Mouse (Mus musculus) heart, postnatal 0 days (tissue): ENCODE measurements around the gene Retnla. TPM values are rescaled to one million over a fixed set of nuclear protein-coding genes. Genes with fewer than 3 reads are reported as not detected.

Experiments
- ATAC-seq: fragments of 200-750 bp; cut with Nextera tagmentation; 2 replicates; pipeline ENCODE4 v1.8.0; 2017; ENCODE audit warnings: low read depth, moderate number of reproducible peaks, moderate library complexity; ENCODE audit not compliant: insufficient read depth
- DNase-seq: peaks from one replicate; pipeline ENCODE4 v3.0.0-alpha.2; 2016; ENCODE audit warnings: low spot score
- H3K27ac ChIP-seq: fragments of 300-500 bp; sonication (generic); 2 replicates; pipeline ENCODE4 v1.5.1; 2014; ENCODE audit warnings: low read depth, mild to moderate bottlenecking
- H3K27me3 ChIP-seq: fragments of 300-500 bp; sonication (generic); 2 replicates; pipeline ENCODE4 v1.6.1; 2014; ENCODE audit warnings: low read length, mixed read lengths; ENCODE audit not compliant: control insufficient read depth, insufficient read depth
- H3K36me3 ChIP-seq: fragments of 300-500 bp; sonication (generic); replicated peaks from 2 replicates; pipeline ENCODE4 v1.6.1; 2014; ENCODE audit warnings: low read length, mixed read lengths; ENCODE audit not compliant: control insufficient read depth, insufficient read depth
- H3K4me1 ChIP-seq: fragments of 300-500 bp; sonication (generic); 2 replicates; pipeline ENCODE4 v1.6.1; 2014; ENCODE audit warnings: antibody characterized with exemption; ENCODE audit not compliant: control insufficient read depth, insufficient read depth
- H3K4me2 ChIP-seq: fragments of 300-500 bp; sonication (generic); 2 replicates; pipeline ENCODE4 v1.6.1; 2014; ENCODE audit warnings: low read depth, mild to moderate bottlenecking, low read length, moderate library complexity
- H3K4me3 ChIP-seq: fragments of 300-500 bp; sonication (generic); 2 replicates; pipeline ENCODE4 v1.5.1; 2014; ENCODE audit warnings: low read depth, low read length
- H3K9ac ChIP-seq: fragments of 300-500 bp; sonication (generic); replicated peaks from 2 replicates; pipeline ENCODE4 v1.6.1; 2014; ENCODE audit warnings: low read depth, low read length, mixed read lengths
- H3K9me3 ChIP-seq: fragments of 300-500 bp; sonication (generic); replicated peaks from 2 replicates; pipeline ENCODE4 v1.6.1; 2016; ENCODE audit warnings: low read length; ENCODE audit not compliant: control insufficient read depth
- CTCF ChIP-seq: IDR thresholded peaks from 2 replicates; pipeline ENCODE4 v1.5.1; 2016; ENCODE audit warnings: antibody characterized with exemption, control low read depth, low read depth
- EP300 ChIP-seq: IDR thresholded peaks from 2 replicates; pipeline ENCODE4 v1.6.1; 2016; ENCODE audit warnings: antibody characterized with exemption, low read depth
- WGBS: fragments of 180-500 bp; shearing (Covaris S2); extraction: QIAGEN DNeasy Blood & Tissue Kit; methylation state at CpG from one replicate; pipeline ENCODE4 v1.1.7; 2014; 5-methylcytosine and 5-hydroxymethylcytosine counted together
- polyA plus RNA-seq: library from polyadenylated mRNA; unstranded; fragments of >200 nt; fragmentation: Nextera tagmentation; extraction: Ambion mirVana; gene quantifications from 2 replicates; pipeline ENCODE4 v1.2.1, GENCODE M21; 2015
- total RNA-seq: library from RNA; depleted of rRNA; stranded (reverse); fragments of >200 nt; gene quantifications from 2 replicates; pipeline ENCODE4 v1.2.3, GENCODE M21; 2014; ENCODE audit warnings: low replicate concordance; rRNA removed

Retnla gene
- total and polyA plus RNA-seq, 2 experiments from 2014 or later: 0.20 TPM; not detected in 1

DNA sequence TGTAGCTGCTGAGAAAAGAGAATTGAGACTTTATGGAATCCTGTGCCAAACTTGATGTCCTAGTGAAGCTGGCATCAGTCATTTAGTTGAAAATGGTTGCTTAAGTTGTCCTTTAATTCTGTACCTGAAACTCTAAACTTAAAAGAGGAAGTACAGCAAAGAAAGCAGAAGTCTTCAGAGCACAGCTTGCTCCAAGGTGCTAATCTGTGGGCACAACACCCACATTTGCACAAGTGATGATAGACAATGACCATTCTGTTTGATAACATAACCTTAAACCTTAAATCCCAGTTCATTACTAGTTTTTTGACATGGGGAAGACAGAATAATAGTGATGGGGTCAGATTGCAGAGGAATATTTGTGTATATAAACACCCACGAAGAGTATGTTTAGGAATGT is 26.3 kb downstream of the Retnla start:
- H3K9me3 ChIP-seq: no peaks in the 10 kb centered on the region
- H3K4me1 ChIP-seq: no peaks in the 10 kb centered on the region
- H3K9ac ChIP-seq: no peak overlapping the region
- no peaks in the 10 kb centered on the region for H3K36me3 ChIP-seq
- TF ChIP-seq CTCF: no peak
- no peak for TF ChIP-seq EP300
- H3K4me2 ChIP-seq: no peak overlapping the region
- no peaks in the 10 kb centered on the region for H3K27me3 ChIP-seq
- H3K4me3 ChIP-seq: no peak overlapping the region
- ATAC-seq (no peak), DNase-seq (no peak)
- WGBS: 76% methylated on average over 1 of the region's 1 CpGs
- H3K27ac ChIP-seq: no peak overlapping the region

DNA sequence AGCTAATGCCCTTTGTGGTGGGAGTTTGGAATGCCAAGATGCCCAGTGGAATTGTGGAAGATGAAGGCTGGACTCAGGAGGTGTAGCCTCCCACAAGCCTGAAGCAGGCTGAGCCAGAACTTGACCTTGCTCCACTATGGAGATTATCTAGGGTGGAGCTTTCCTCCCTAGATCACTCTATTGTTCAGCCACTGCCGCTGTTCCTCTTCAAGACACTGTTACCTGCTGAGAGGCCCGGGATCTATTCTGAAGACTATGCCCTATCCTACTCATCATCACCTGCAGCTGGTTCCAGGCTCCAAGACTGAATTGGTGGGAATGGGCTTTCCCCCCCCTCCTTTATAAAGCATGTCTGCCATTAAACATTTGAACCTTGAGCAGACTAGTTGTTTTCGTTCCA is 27.3 kb downstream of the Retnla start:
- Histone ChIP-seq H3K4me2 (no peak overlapping the region), H3K27me3 (no peaks in the 10 kb centered on the region), H3K4me3 (no peak overlapping the region), H3K36me3 (no peaks in the 10 kb centered on the region), H3K4me1 (no peaks in the 10 kb centered on the region), H3K9me3 (no peaks in the 10 kb centered on the region), H3K9ac (no peak overlapping the region), H3K27ac (no peak overlapping the region)
- 64% methylated on average over 3 of the region's 3 CpGs for WGBS
- TF ChIP-seq CTCF (no peak), EP300 (no peak)
- ATAC-seq (no peak), DNase-seq (no peak)

DNA sequence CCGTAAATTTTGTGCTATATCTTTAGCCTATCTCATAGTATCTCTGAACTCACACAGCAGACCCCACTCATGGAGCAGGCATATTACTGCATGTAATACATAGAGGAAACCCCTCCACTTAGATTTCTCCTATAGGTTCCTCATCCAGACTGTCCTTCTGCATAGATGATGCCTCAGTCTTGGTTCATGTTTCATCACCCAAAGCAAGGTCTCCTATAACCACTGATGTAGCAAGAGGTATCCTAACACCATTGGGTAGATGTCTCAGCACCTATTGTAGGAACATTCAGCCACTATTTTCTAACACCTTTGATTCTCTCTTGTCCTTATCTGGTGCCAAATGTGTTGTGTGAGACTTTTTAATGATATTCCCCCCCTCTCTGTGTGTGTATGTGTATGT is 29.4 kb downstream of the Retnla start:
- no peak overlapping the region for H3K4me2 ChIP-seq
- ATAC-seq: no peak
- H3K9ac ChIP-seq: no peak overlapping the region
- no peak for DNase-seq
- H3K9me3 ChIP-seq: no peaks in the 10 kb centered on the region
- no peaks in the 10 kb centered on the region for H3K4me1 ChIP-seq
- H3K27me3 ChIP-seq: no peaks in the 10 kb centered on the region
- 83% methylated on average over 1 of the region's 1 CpGs for whole genome bisulfite sequencing
- no peaks in the 10 kb centered on the region for H3K36me3 ChIP-seq
- H3K4me3 ChIP-seq: no peak overlapping the region
- no peak for TF ChIP-seq CTCF
- no peak for TF ChIP-seq EP300
- no peak overlapping the region for H3K27ac ChIP-seq

DNA sequence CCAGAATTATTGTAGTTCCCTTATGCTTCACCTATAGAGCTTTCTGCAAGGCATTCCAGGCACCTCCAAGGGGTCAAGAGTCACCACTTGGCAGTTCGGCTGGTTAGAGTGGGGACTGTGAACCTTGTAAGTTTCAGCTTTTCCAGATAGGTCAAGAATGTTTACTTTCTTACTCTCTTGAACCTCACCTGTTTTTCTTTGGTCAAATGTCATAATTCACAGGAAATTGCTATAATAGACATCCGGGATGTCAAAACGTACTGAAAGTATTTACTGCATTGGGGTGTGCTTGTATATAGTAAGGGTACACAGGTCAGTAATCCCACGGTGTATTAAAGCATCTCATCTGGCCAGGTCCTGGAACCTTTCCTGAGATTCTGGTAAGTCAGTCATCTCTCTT is 30.0 kb downstream of the Retnla start, which contains the start of gene Retnlg:
Retnlg (plus strand) TSS at position 301 of the 400 bp plus-strand sequence.
- Histone ChIP-seq H3K9ac (no peak within 1 kb of the TSS), H3K27me3 (no peaks in the 10 kb centered on the region), H3K36me3 (no peaks in the 10 kb centered on the region), H3K9me3 (no peaks in the 10 kb centered on the region), H3K4me2 (no peak within 1 kb of the TSS), H3K27ac (no peak within 1 kb of the TSS), H3K4me3 (no peak within 1 kb of the TSS), H3K4me1 (no peaks in the 10 kb centered on the region)
- 63% methylated on average over 4 of the region's 4 CpGs for WGBS
- no peak for ATAC-seq
- TF ChIP-seq EP300: no peak
- TF ChIP-seq CTCF: no peak
- DNase-seq: no peak

DNA sequence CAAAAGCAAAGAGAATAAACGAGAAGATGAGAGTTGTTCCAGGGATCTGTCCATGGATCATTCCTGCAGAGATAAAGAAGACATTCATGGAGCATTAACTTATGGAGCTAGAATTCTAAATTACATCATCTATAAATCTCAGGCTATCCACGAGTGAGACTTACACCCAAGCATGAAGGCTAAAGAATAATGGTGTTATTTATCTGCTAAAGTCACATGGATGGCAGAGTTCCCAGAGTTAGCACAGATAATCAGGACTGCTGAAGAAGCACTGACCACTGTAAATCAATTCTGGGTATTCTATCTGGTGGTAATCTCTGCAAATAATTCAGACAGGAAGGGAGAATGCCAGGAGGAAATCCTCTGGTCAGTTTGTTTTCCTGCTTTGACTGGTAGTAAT is 48.4 kb downstream of the Retnla start:
- H3K9ac ChIP-seq: no peak overlapping the region
- H3K4me2 ChIP-seq: no peak overlapping the region
- no peak overlapping the region for H3K4me3 ChIP-seq
- no peak for DNase-seq
- no peaks in the 10 kb centered on the region for H3K27me3 ChIP-seq
- no peaks in the 10 kb centered on the region for H3K4me1 ChIP-seq
- no peaks in the 10 kb centered on the region for H3K36me3 ChIP-seq
- 23% methylated on average over 2 of the region's 2 CpGs for WGBS
- H3K27ac ChIP-seq: no peak overlapping the region
- TF ChIP-seq EP300 (no peak), CTCF (no peak)
- no peaks in the 10 kb centered on the region for H3K9me3 ChIP-seq
- no peak for ATAC-seq

Other genes with a start within 250 kb of the Retnla start
- gene Trat1, start 70.5 kb upstream of the Retnla start, total RNA-seq: 1.5 TPM in 1 of 2 replicates, not detected in the other
- gene Trat1, start 70.5 kb upstream of the Retnla start, polyA plus RNA-seq: not detected in 2 replicates
- gene Retnlb, start 25.7 kb upstream of the Retnla start, total RNA-seq: not detected in 2 replicates
- gene Retnlb, start 25.7 kb upstream of the Retnla start, polyA plus RNA-seq: not detected in 2 replicates
- not detected in 2 replicates for gene Retnlg, start 30.1 kb downstream of the Retnla start, total RNA-seq
- gene Retnlg, start 30.1 kb downstream of the Retnla start, polyA plus RNA-seq: 1.8 and 3.0 TPM in 2 replicates
- gene Dzip3, start 151.6 kb downstream of the Retnla start, total RNA-seq: 10.8 and 13.3 TPM in 2 replicates
- 4.3 and 5.3 TPM in 2 replicates for gene Dzip3, start 151.6 kb downstream of the Retnla start, polyA plus RNA-seq
- 13.1 and 25.9 TPM in 2 replicates for gene Cip2a, start 151.6 kb downstream of the Retnla start, total RNA-seq
- gene Cip2a, start 151.6 kb downstream of the Retnla start, polyA plus RNA-seq: 5.7 and 6.9 TPM in 2 replicates
- gene Myh15, start 214.9 kb downstream of the Retnla start, total RNA-seq: not detected in 2 replicates
- not detected in 2 replicates for gene Myh15, start 214.9 kb downstream of the Retnla start, polyA plus RNA-seq